Mouse (Mus musculus): ENCODE data around the gene Kctd20. TPM values are rescaled to one million over a fixed set of nuclear protein-coding genes. Genes with fewer than 3 reads are reported as not detected.
A peak's percentile ranks its signal among the peaks of the same experiment; 100 is the strongest.

Gene Kctd20
- polyA plus RNA-seq, 1 experiment from 2014 or later: 82.0 TPM

DNA sequence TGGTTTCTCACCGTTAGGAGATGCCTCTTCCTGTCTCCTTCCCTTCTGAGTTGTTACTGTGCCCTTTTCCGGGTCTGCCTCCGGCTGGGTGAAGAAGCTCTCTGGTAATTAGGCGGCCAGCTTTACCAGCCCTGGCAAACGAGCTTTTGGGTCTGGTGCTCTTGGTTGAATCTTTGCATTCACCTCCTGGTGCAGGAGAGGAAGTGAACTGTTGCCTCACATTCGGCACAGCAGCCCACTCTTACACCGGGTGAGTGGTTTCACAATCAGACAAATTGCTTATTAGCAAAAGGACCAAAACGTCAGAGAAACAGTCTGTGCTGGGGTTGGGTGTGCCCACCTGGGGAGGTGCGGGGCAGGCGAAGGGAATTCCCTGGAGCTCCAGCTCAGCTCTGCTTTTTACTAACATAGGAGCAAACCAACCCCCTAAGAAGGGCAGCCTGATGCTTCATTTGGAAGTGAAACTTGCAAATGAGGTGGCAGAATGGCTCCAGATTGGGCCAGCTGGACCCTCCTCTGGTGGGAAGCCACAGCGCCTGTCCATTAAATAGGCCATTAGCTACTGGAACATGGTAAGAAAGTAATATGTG is 15.4 kb downstream of the Kctd20 start:
- Histone ChIP-seq H3K4me1 (ENCODE audit: control insufficient read depth, low read depth, low read length) (peaks cover 13% of the 10 kb centered on the region), H3K36me3 (ENCODE audit: control insufficient read depth, insufficient read depth) (peaks cover 71% of the 10 kb centered on the region), H3K27ac (ENCODE audit: low read length) (peak overlapping the region; percentile 48), H3K4me3 (ENCODE audit: low read depth, low read length) (no peak overlapping the region), H3K9ac (ENCODE audit: low read depth, low read length) (no peak overlapping the region), H3K9me3 (replicated peaks; ENCODE audit: control insufficient read depth, low read length) (no peaks in the 10 kb centered on the region), H3K4me2 (ENCODE audit: low read depth, low read length) (no peak overlapping the region), H3K27me3 (ENCODE audit: control insufficient read depth, insufficient read depth, low read depth, low read length) (no peaks in the 10 kb centered on the region)
- 38% methylated on average over 11 of the region's 11 CpGs for WGBS (ENCODE audit: insufficient replicate concordance)
- ATAC-seq (ENCODE audit: low read depth): 0 out of 2 replicates have a peak, but pooled peaks have one; percentile 38

DNA sequence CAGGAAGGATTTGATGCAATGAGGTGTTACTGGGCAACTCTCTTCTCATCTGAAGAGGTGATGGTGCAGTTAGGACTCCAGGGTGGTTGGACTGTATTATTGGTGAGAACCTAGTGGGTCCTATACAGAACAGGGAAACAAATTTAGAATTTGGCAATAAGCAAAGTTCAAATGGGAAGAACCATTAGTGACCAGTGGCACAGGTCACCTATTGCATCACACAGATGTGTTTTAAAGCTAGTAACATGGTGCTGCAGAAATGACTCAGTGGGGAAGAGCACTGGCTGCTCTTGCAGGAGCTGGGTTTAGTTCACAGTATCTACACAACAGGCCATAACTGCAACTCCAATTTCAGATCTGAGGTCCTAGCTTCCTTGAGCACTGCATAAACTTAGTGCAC is 18.4 kb downstream of the Kctd20 start:
- H3K4me1 ChIP-seq (ENCODE audit: control insufficient read depth, low read depth, low read length): peaks cover 13% of the 10 kb centered on the region
- ATAC-seq (ENCODE audit: low read depth): peak; percentile 43; the same call in 1 of the 2 replicates
- no peaks in the 10 kb centered on the region for H3K27me3 ChIP-seq (ENCODE audit: control insufficient read depth, insufficient read depth, low read depth, low read length)
- no peak overlapping the region for H3K4me2 ChIP-seq (ENCODE audit: low read depth, low read length)
- no peaks in the 10 kb centered on the region for H3K9me3 ChIP-seq (replicated peaks; ENCODE audit: control insufficient read depth, low read length)
- H3K9ac ChIP-seq (ENCODE audit: low read depth, low read length): no peak overlapping the region
- peaks cover 53% of the 10 kb centered on the region for H3K36me3 ChIP-seq (ENCODE audit: control insufficient read depth, insufficient read depth)
- no peak overlapping the region for H3K27ac ChIP-seq (ENCODE audit: low read length)
- H3K4me3 ChIP-seq (ENCODE audit: low read depth, low read length): no peak overlapping the region

DNA sequence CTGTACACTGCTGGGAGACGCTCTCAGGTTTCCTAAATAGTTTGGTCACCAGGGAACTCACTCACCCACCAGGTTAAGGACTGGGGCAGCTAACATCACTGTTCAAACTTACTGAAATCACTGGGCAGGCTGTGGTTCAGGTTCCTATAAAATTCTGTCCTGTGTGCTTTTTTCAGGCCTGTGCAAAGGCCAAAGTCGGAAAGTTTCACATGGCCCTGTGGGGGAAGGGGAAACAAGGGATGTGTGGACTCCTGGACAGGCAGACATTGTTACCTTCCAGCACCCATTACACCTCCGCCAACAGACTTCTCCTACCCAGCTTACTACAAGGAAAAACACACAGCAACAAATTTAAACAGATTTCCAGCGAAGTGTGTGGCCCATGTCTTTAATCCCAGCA is 27.3 kb downstream of the Kctd20 start:
- WGBS (ENCODE audit: insufficient replicate concordance): 84% methylated on average over 4 of the region's 4 CpGs
- Histone ChIP-seq H3K4me2 (ENCODE audit: low read depth, low read length) (no peak overlapping the region), H3K36me3 (ENCODE audit: control insufficient read depth, insufficient read depth) (peaks cover 16% of the 10 kb centered on the region), H3K27me3 (ENCODE audit: control insufficient read depth, insufficient read depth, low read depth, low read length) (no peaks in the 10 kb centered on the region), H3K4me1 (ENCODE audit: control insufficient read depth, low read depth, low read length) (no peaks in the 10 kb centered on the region), H3K27ac (ENCODE audit: low read length) (peak overlapping the region; percentile 39; the same call in 1 of the 2 replicates), H3K9me3 (replicated peaks; ENCODE audit: control insufficient read depth, low read length) (no peaks in the 10 kb centered on the region), H3K9ac (ENCODE audit: low read depth, low read length) (no peak overlapping the region), H3K4me3 (ENCODE audit: low read depth, low read length) (no peak overlapping the region)
- ATAC-seq (ENCODE audit: low read depth): peak; percentile 67

DNA sequence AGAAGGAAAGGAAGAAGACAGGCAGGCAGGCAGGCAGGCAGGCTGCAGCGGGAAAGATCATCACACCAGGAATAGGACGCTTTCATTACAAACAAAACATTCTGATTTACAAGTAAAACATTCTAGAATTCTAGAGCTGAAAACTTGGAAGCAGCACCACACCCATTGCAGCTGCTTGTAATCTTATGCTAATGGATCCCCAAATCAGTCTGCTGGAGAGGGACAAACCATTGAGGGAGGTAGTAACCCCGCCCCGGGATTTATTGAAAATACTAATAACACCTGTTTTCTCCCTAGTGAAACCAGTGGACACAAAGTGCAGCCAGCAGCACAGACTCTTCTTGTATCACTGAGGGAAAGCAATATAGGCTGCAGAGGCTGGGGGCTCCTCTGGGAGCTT is 29.3 kb downstream of the Kctd20 start:
- no peaks in the 10 kb centered on the region for H3K4me1 ChIP-seq (ENCODE audit: control insufficient read depth, low read depth, low read length)
- H3K36me3 ChIP-seq (ENCODE audit: control insufficient read depth, insufficient read depth): peaks cover 13% of the 10 kb centered on the region
- no peak overlapping the region for H3K4me2 ChIP-seq (ENCODE audit: low read depth, low read length)
- H3K4me3 ChIP-seq (ENCODE audit: low read depth, low read length): no peak overlapping the region
- no peak overlapping the region for H3K9ac ChIP-seq (ENCODE audit: low read depth, low read length)
- no peak for ATAC-seq (ENCODE audit: low read depth)
- H3K27ac ChIP-seq (ENCODE audit: low read length): no peak overlapping the region
- H3K9me3 ChIP-seq (replicated peaks; ENCODE audit: control insufficient read depth, low read length): no peaks in the 10 kb centered on the region
- 81% methylated on average over 4 of the region's 4 CpGs for WGBS (ENCODE audit: insufficient replicate concordance)
- no peaks in the 10 kb centered on the region for H3K27me3 ChIP-seq (ENCODE audit: control insufficient read depth, insufficient read depth, low read depth, low read length)

DNA sequence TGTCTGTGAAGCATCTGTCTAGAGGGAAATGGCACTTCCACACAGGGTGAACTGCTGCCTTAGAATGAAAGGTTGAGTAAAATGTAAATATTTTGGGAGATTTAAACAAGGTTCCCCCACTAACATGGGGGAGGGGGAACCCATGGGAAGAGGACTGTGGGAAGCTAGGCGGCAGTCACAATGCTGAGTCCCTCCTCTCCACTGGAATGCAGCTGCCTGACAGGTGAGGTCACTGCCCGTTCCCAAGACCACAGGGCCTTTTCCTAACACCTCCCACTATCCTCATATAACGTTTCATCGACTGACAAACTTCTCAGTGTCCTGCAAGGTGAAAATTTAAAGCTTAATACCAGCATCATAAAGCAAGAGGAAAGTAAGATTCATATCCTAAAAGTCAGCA is 30.8 kb downstream of the Kctd20 start:
- peaks cover 9% of the 10 kb centered on the region for H3K36me3 ChIP-seq (ENCODE audit: control insufficient read depth, insufficient read depth)
- H3K27me3 ChIP-seq (ENCODE audit: control insufficient read depth, insufficient read depth, low read depth, low read length): no peaks in the 10 kb centered on the region
- WGBS (ENCODE audit: insufficient replicate concordance): 56% methylated on average over 4 of the region's 4 CpGs
- no peak overlapping the region for H3K4me2 ChIP-seq (ENCODE audit: low read depth, low read length)
- peak; percentile 73 for ATAC-seq (ENCODE audit: low read depth)
- no peak overlapping the region for H3K9ac ChIP-seq (ENCODE audit: low read depth, low read length)
- no peaks in the 10 kb centered on the region for H3K4me1 ChIP-seq (ENCODE audit: control insufficient read depth, low read depth, low read length)
- H3K27ac ChIP-seq (ENCODE audit: low read length): no peak overlapping the region
- no peak overlapping the region for H3K4me3 ChIP-seq (ENCODE audit: low read depth, low read length)
- H3K9me3 ChIP-seq (replicated peaks; ENCODE audit: control insufficient read depth, low read length): no peaks in the 10 kb centered on the region

DNA sequence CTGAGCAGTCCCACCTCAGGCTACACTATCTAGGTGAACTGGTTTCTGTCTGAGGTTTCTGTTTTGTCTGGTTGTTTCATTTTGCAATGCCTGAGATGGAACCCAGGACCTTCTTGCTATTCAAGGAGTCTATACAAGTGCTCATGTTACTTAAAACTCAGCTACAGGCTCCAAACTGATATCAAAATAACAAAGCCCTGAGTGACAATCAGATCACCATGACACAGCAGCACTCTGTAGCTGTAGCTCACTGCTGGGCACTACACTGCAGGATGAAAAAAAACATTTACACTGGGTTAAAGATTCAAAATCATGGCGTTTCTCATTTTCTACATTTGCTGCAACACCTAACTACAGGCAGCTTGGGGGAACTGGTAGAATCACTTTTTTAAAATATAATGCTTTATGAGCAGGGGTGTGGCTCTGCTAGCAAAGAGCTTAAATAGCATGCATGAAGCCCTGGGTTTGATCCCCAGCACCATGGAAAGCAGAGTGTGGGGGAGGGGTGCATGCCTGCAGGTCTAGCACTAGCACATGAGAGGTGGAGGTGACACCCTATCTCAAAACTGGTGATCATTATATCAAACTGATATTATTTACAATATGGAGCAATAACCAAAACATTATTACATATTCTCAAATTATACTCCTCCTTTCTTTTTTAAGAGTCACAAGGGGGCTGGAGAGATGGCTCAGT is 33.1 kb downstream of the Kctd20 start:
- Histone ChIP-seq H3K27me3 (ENCODE audit: control insufficient read depth, insufficient read depth, low read depth, low read length) (no peaks in the 10 kb centered on the region), H3K4me1 (ENCODE audit: control insufficient read depth, low read depth, low read length) (no peaks in the 10 kb centered on the region), H3K36me3 (ENCODE audit: control insufficient read depth, insufficient read depth) (peaks cover 19% of the 10 kb centered on the region), H3K27ac (ENCODE audit: low read length) (no peak overlapping the region), H3K4me2 (ENCODE audit: low read depth, low read length) (no peak overlapping the region), H3K4me3 (ENCODE audit: low read depth, low read length) (no peak overlapping the region), H3K9me3 (replicated peaks; ENCODE audit: control insufficient read depth, low read length) (no peaks in the 10 kb centered on the region), H3K9ac (ENCODE audit: low read depth, low read length) (no peak overlapping the region)
- 75% methylated on average over 1 of the region's 1 CpGs for WGBS (ENCODE audit: insufficient replicate concordance)
- ATAC-seq (ENCODE audit: low read depth): no peak

DNA sequence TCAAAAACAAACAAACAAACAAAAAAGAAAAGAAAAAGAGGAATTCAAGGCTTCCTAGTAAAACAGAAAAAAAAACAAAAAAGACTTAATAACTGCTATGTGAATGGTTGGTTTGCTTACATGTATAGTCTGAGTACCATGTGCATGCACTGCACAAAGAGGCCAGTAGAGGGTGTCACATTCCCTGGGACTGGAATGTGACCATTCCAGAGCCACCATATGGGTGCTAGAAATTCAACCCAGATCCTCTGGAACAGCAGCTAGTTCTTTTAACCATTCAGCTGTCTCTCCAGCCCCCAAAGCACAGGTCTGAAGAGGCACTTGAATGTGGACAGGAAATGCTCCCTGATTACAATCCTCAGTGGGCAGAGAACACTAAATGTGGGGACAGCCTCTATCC is 35.1 kb downstream of the Kctd20 start:
- Histone ChIP-seq H3K9ac (ENCODE audit: low read depth, low read length) (no peak overlapping the region), H3K9me3 (replicated peaks; ENCODE audit: control insufficient read depth, low read length) (no peaks in the 10 kb centered on the region), H3K4me2 (ENCODE audit: low read depth, low read length) (no peak overlapping the region), H3K27ac (ENCODE audit: low read length) (no peak overlapping the region), H3K4me3 (ENCODE audit: low read depth, low read length) (no peak overlapping the region), H3K4me1 (ENCODE audit: control insufficient read depth, low read depth, low read length) (no peaks in the 10 kb centered on the region), H3K36me3 (ENCODE audit: control insufficient read depth, insufficient read depth) (peaks cover 30% of the 10 kb centered on the region), H3K27me3 (ENCODE audit: control insufficient read depth, insufficient read depth, low read depth, low read length) (no peaks in the 10 kb centered on the region)
- no peak for ATAC-seq (ENCODE audit: low read depth)

DNA sequence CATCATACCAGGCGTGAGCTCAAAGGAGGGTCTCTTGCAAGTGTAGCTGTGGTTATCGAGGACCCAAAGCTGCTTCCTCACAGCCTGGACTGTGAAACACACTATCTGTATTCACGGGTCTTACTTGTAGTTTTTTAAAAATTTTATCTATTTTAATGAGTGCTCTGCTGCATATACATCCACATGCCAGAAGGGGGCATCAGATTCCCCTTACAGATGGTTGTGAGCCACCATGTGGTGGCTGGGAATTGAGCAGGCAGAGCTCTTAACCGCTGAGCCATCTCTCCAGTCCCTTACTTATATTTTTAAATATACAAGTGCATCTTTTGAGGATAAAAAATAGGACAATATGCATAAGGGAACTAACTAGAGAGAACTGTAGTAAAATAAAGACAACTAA is 36.0 kb downstream of the Kctd20 start:
- Histone ChIP-seq H3K27ac (ENCODE audit: low read length) (no peak overlapping the region), H3K4me3 (ENCODE audit: low read depth, low read length) (no peak overlapping the region), H3K4me2 (ENCODE audit: low read depth, low read length) (no peak overlapping the region), H3K9ac (ENCODE audit: low read depth, low read length) (no peak overlapping the region), H3K27me3 (ENCODE audit: control insufficient read depth, insufficient read depth, low read depth, low read length) (no peaks in the 10 kb centered on the region), H3K4me1 (ENCODE audit: control insufficient read depth, low read depth, low read length) (no peaks in the 10 kb centered on the region), H3K9me3 (replicated peaks; ENCODE audit: control insufficient read depth, low read length) (no peaks in the 10 kb centered on the region), H3K36me3 (ENCODE audit: control insufficient read depth, insufficient read depth) (peaks cover 31% of the 10 kb centered on the region)
- WGBS (ENCODE audit: insufficient replicate concordance): 51% methylated on average over 4 of the region's 4 CpGs
- ATAC-seq (ENCODE audit: low read depth): no peak

DNA sequence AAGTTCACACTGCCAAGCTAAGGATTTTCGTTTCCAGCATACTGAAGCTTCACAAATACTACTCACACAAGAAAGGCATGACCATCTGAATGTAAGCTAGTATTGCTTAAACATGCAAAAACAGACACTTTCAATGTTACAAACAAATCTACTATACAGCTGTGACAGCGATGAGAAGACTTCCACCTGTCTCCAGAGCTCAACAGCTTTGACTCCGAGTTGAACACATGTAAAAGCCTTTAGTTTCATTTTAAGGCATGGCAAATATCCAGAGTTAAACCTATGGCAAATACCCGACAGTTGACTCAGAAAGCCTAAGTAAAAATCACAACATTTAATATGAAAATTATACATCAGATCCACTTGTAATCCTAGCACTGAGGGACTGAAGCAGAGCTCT is 36.5 kb downstream of the Kctd20 start:
- Histone ChIP-seq H3K4me2 (ENCODE audit: low read depth, low read length) (no peak overlapping the region), H3K36me3 (ENCODE audit: control insufficient read depth, insufficient read depth) (peaks cover 31% of the 10 kb centered on the region), H3K27me3 (ENCODE audit: control insufficient read depth, insufficient read depth, low read depth, low read length) (no peaks in the 10 kb centered on the region), H3K4me3 (ENCODE audit: low read depth, low read length) (no peak overlapping the region), H3K4me1 (ENCODE audit: control insufficient read depth, low read depth, low read length) (no peaks in the 10 kb centered on the region), H3K9ac (ENCODE audit: low read depth, low read length) (no peak overlapping the region), H3K27ac (ENCODE audit: low read length) (no peak overlapping the region), H3K9me3 (replicated peaks; ENCODE audit: control insufficient read depth, low read length) (no peaks in the 10 kb centered on the region)
- 83% methylated on average over 4 of the region's 4 CpGs for WGBS (ENCODE audit: insufficient replicate concordance)
- no peak for ATAC-seq (ENCODE audit: low read depth)

Measured in liver, embryonic 16.5 days (tissue).